Mouse (Mus musculus): ENCODE data around the gene March6. TPM values are rescaled to one million over a fixed set of nuclear protein-coding genes. Genes with fewer than 3 reads are reported as not detected.
A peak's percentile ranks its signal among the peaks of the same experiment; 100 is the strongest.

The March6 gene
- polyA plus RNA-seq, 1 experiment from 2014 or later = 41.3 TPM

- H3K4me1 ChIP-seq (replicated peaks) = peaks cover 42% of the 10 kb centered on the region
- H3K36me3 ChIP-seq = no peaks in the 10 kb centered on the region
- peak overlapping the region; percentile 72 for H3K27ac ChIP-seq (ENCODE audit: poor library complexity, severe bottlenecking)
- no peak for ATAC-seq (ENCODE audit: insufficient number of reproducible peaks, low FRiP score)
- peak overlapping the region; percentile 22; the same call in 1 of the 2 replicates for H3K4me2 ChIP-seq
- no peak overlapping the region for H3K4me3 ChIP-seq
- H3K27me3 ChIP-seq (replicated peaks) = no peaks in the 10 kb centered on the region
- 12% methylated on average over 10 of the region's 10 CpGs for WGBS
- H3K9me3 ChIP-seq (replicated peaks) = no peaks in the 10 kb centered on the region
- 0 out of 2 replicates have a peak overlapping the region, but pooled peaks have one; percentile 32 for H3K9ac ChIP-seq
These were observed 11.4 kb upstream of the March6 start for GRCm38 (mm10) chr15:31542013-31542958.

- Histone ChIP-seq H3K4me1 (replicated peaks) (peaks cover 44% of the 10 kb centered on the region), H3K4me2 (no peak overlapping the region), H3K9ac (no peak overlapping the region), H3K9me3 (replicated peaks) (no peaks in the 10 kb centered on the region), H3K36me3 (no peaks in the 10 kb centered on the region), H3K4me3 (no peak overlapping the region), H3K27me3 (replicated peaks) (no peaks in the 10 kb centered on the region), H3K27ac (ENCODE audit: poor library complexity, severe bottlenecking) (no peak overlapping the region)
- ATAC-seq (ENCODE audit: insufficient number of reproducible peaks, low FRiP score) = no peak
- 44% methylated on average over 1 of the region's 1 CpGs for WGBS
These were observed 9.6 kb upstream of the March6 start for GRCm38 (mm10) chr15:31540513-31540802.

- no peaks in the 10 kb centered on the region for H3K9me3 ChIP-seq (replicated peaks)
- no peak overlapping the region for H3K27ac ChIP-seq (ENCODE audit: poor library complexity, severe bottlenecking)
- WGBS = 52% methylated on average over 9 of the region's 9 CpGs
- peaks cover 38% of the 10 kb centered on the region for H3K4me1 ChIP-seq (replicated peaks)
- H3K36me3 ChIP-seq = no peaks in the 10 kb centered on the region
- H3K4me3 ChIP-seq = no peak overlapping the region
- no peak for ATAC-seq (ENCODE audit: insufficient number of reproducible peaks, low FRiP score)
- no peak overlapping the region for H3K9ac ChIP-seq
- no peaks in the 10 kb centered on the region for H3K27me3 ChIP-seq (replicated peaks)
- no peak overlapping the region for H3K4me2 ChIP-seq
These were observed 9.0 kb upstream of the March6 start for GRCm38 (mm10) chr15:31539643-31540512.

GRCm38 (mm10) chr15:31538346-31538745, 7.5 kb upstream of the March6 start:
- ATAC-seq (ENCODE audit: insufficient number of reproducible peaks, low FRiP score) = no peak
- no peak overlapping the region for H3K4me2 ChIP-seq
- H3K27me3 ChIP-seq (replicated peaks) = no peaks in the 10 kb centered on the region
- WGBS = 86% methylated on average over 3 of the region's 3 CpGs
- no peak overlapping the region for H3K4me3 ChIP-seq
- H3K36me3 ChIP-seq = no peaks in the 10 kb centered on the region
- H3K9me3 ChIP-seq (replicated peaks) = no peaks in the 10 kb centered on the region
- peaks cover 34% of the 10 kb centered on the region for H3K4me1 ChIP-seq (replicated peaks)
- no peak overlapping the region for H3K27ac ChIP-seq (ENCODE audit: poor library complexity, severe bottlenecking)
- H3K9ac ChIP-seq = no peak overlapping the region

- Histone ChIP-seq H3K9ac (no peak overlapping the region), H3K27ac (ENCODE audit: poor library complexity, severe bottlenecking) (no peak overlapping the region), H3K4me2 (no peak overlapping the region), H3K4me1 (replicated peaks) (peaks cover 30% of the 10 kb centered on the region), H3K27me3 (replicated peaks) (no peaks in the 10 kb centered on the region), H3K9me3 (replicated peaks) (no peaks in the 10 kb centered on the region), H3K4me3 (no peak overlapping the region), H3K36me3 (no peaks in the 10 kb centered on the region)
- no peak for ATAC-seq (ENCODE audit: insufficient number of reproducible peaks, low FRiP score)
- WGBS = 80% methylated on average over 2 of the region's 2 CpGs
These were observed 6.9 kb upstream of the March6 start for GRCm38 (mm10) chr15:31537706-31538105.

GRCm38 (mm10) chr15:31536051-31536737, 5.3 kb upstream of the March6 start:
- no peaks in the 10 kb centered on the region for H3K27me3 ChIP-seq (replicated peaks)
- H3K9me3 ChIP-seq (replicated peaks) = no peaks in the 10 kb centered on the region
- 33% methylated on average over 7 of the region's 7 CpGs for WGBS
- peaks cover 20% of the 10 kb centered on the region for H3K4me1 ChIP-seq (replicated peaks)
- H3K36me3 ChIP-seq = no peaks in the 10 kb centered on the region
- no peak for ATAC-seq (ENCODE audit: insufficient number of reproducible peaks, low FRiP score)
- H3K9ac ChIP-seq = no peak overlapping the region
- H3K4me2 ChIP-seq = no peak overlapping the region
- no peak overlapping the region for H3K27ac ChIP-seq (ENCODE audit: poor library complexity, severe bottlenecking)
- no peak overlapping the region for H3K4me3 ChIP-seq

- H3K36me3 ChIP-seq = no peaks in the 10 kb centered on the region
- no peak overlapping the region for H3K4me3 ChIP-seq
- no peaks in the 10 kb centered on the region for H3K27me3 ChIP-seq (replicated peaks)
- 35% methylated on average over 8 of the region's 8 CpGs for WGBS
- H3K4me2 ChIP-seq = no peak overlapping the region
- peaks cover 15% of the 10 kb centered on the region for H3K4me1 ChIP-seq (replicated peaks)
- no peak overlapping the region for H3K9ac ChIP-seq
- no peak overlapping the region for H3K27ac ChIP-seq (ENCODE audit: poor library complexity, severe bottlenecking)
- no peak for ATAC-seq (ENCODE audit: insufficient number of reproducible peaks, low FRiP score)
- no peaks in the 10 kb centered on the region for H3K9me3 ChIP-seq (replicated peaks)
These were observed 4.5 kb upstream of the March6 start for GRCm38 (mm10) chr15:31535259-31535855.

GRCm38 (mm10) chr15:31534421-31535258, 3.8 kb upstream of the March6 start:
- no peak overlapping the region for H3K9ac ChIP-seq
- H3K27ac ChIP-seq (ENCODE audit: poor library complexity, severe bottlenecking) = no peak overlapping the region
- H3K4me3 ChIP-seq = no peak overlapping the region
- H3K36me3 ChIP-seq = no peaks in the 10 kb centered on the region
- no peaks in the 10 kb centered on the region for H3K9me3 ChIP-seq (replicated peaks)
- 75% methylated on average over 7 of the region's 7 CpGs for WGBS
- no peaks in the 10 kb centered on the region for H3K27me3 ChIP-seq (replicated peaks)
- no peak overlapping the region for H3K4me2 ChIP-seq
- no peak for ATAC-seq (ENCODE audit: insufficient number of reproducible peaks, low FRiP score)
- peaks cover 10% of the 10 kb centered on the region for H3K4me1 ChIP-seq (replicated peaks)

GRCm38 (mm10) chr15:31533529-31533928, 2.7 kb upstream of the March6 start:
- Histone ChIP-seq H3K9ac (no peak overlapping the region), H3K36me3 (no peaks in the 10 kb centered on the region), H3K27ac (ENCODE audit: poor library complexity, severe bottlenecking) (no peak overlapping the region), H3K4me2 (no peak overlapping the region), H3K4me3 (no peak overlapping the region), H3K9me3 (replicated peaks) (no peaks in the 10 kb centered on the region), H3K4me1 (replicated peaks) (peaks cover 12% of the 10 kb centered on the region), H3K27me3 (replicated peaks) (no peaks in the 10 kb centered on the region)
- ATAC-seq (ENCODE audit: insufficient number of reproducible peaks, low FRiP score) = no peak
- WGBS = 79% methylated on average over 2 of the region's 2 CpGs
